Mouse (Mus musculus) cortical plate, adult 2 months (tissue): ENCODE results near the gene Chia1.

ENCODE experiments used
- CTCF ChIP-seq: fragments of 200-500 bp; IDR thresholded peaks from 2 replicates; pipeline ENCODE4 v1.5.1; 2011; ENCODE audit warnings: mild to moderate bottlenecking, control low read depth, low read length; ENCODE audit not compliant: insufficient read depth; ENCODE audit errors: extremely low read depth
- POLR2A ChIP-seq: fragments of 200-500 bp; IDR thresholded peaks from 2 replicates; pipeline ENCODE4 v1.6.1; 2011; ENCODE audit warnings: mild to moderate bottlenecking, low read length, control low read depth; ENCODE audit not compliant: insufficient read depth; ENCODE audit errors: extremely low read depth

DNA sequence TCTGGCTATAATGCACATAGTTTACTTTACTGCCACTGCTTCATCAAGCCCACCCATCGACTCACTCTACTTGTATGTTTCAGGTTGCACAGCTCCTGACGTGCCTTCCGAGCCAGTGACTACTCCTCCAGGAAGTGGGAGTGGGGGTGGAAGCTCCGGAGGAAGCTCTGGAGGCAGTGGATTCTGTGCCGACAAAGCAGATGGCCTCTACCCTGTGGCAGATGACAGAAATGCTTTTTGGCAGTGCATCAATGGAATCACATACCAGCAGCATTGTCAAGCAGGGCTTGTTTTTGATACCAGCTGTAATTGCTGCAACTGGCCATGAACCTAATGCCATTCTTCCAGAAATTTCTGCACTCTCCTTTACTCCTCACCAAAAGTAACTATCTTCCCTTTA lies 18.7 kb downstream of the Chia1 start:
- TF ChIP-seq POLR2A (no peak), CTCF (no peak)
